Mouse (Mus musculus) cerebellum, postnatal 4 days (tissue): ENCODE results near the gene Olfr1339.

Experiments used
- DNase-seq, 2 experiments: peaks; one replicate each; pipeline ENCODE4 v3.0.0; 2022; ENCODE audit warnings: low spot score in 2 of 2, mixed read lengths in 1 of 2

Olfr1339 gene

DNA sequence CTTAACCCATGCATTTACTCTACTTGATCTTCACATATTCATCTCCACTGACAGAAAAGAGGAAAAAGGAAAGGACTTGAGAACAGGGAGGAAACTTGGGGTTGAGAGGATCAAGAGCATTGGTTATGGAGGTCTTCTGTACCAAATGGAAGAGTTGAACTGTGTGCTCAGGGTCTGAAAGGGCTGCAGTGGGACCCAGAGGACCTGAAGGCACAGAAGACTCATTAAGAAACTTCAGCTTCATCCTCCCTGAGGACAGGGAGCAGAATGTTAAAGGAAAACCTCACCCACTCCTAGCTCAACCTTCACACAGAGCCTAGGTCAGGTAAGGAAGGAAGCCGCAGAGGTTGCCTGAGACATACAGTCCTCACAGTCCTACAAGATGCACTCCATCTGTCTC lies at the start of gene Olfr1339:
TSS of gene Olfr1339 (plus strand) at position 301 of the 400 bp plus-strand sequence.
- no peak for DNase-seq

DNA sequence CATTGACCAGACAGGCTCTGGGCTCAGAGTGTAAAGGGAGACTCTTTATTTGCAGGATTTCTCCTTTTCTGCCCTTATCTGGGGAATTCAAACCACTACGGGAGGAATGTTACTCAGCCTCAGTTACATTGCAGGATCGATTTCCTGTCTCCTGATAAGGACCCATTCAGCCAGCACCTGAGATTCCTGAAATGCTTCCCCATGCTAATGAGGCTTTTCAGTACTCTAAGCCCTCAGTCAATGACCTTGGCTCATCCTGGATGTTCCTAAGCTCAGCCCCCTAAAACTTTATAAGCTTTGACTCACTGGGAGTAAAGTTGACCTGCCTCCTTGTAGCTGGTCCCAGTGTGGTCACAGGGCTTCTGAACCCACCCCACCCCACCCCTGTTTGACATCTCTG lies 44.9 kb upstream of the Olfr1339 start:
- no peak for DNase-seq

DNA sequence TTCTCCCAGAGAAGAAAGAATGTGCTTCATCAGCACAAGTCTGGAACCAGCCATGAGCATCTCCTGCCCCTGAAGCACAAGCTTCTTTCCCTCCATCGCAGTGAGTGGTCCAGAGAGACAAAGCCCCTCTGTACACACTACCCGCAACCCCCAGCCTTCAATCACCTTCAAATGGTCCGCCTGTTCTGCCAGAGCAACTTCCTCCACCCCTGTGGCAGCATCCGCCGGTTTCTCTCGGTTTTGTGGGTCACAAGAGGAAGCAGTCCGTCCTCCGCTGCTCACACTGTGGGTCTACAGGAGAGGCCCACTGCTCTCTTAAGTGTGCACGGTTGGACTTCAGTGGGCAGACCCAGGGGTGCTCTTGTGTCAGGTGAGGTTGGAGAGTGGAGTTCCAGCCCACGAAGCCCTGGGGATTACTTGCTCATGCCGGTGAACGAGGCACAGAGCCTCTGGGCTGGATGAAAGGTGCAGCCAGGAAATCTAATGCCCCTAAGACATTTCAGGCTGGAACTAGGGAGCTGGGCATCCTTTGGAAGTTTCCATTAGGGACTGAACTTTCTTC lies 39.5 kb upstream of the Olfr1339 start, which contains the start of gene Olfr1342:
TSS of gene Olfr1342 (minus strand) at position 345 of the 562 bp plus-strand sequence.
- no peak for DNase-seq

DNA sequence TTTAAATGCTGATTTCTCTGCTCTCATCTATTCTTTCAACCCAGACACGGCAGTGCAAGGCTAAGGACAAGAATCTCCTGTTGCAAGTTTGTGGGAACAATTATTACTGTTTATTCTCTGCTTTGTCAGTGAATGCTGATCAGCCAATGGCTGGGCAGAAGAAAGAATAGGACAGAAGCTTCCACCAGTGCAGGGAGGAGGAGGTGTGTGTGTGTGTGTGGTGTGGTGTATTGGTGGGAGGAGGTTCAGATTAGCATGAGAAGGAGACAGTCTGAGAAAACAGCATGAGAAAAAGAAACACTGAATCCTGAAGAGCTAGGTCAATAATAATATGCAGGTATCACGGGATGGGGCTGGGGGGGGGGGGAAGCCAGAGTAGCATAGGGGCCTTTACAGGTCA lies 38.2 kb upstream of the Olfr1339 start:
- DNase-seq: no peak

DNA sequence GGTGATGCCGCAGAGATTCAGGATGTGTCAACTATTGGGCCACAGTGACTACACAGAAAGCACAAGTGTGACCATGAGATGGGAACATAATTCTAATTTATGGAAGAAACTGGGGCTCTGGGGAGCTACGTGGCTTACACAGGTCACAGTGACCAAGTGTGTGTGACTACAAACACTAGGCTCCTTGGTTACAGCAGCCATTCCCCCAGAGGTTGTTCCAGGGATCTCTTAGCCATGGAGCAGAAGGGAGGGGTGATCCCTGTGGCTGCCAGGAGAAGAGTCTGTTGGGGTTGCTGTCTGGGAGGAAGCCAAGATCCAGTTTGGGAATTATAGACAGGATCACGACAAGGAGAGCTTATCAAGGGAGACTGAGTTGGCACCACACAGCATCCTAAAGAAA lies 28.8 kb upstream of the Olfr1339 start, which contains the start of gene Olfr1341:
TSS of gene Olfr1341 (plus strand) at position 301 of the 400 bp plus-strand sequence.
- DNase-seq: no peak

DNA sequence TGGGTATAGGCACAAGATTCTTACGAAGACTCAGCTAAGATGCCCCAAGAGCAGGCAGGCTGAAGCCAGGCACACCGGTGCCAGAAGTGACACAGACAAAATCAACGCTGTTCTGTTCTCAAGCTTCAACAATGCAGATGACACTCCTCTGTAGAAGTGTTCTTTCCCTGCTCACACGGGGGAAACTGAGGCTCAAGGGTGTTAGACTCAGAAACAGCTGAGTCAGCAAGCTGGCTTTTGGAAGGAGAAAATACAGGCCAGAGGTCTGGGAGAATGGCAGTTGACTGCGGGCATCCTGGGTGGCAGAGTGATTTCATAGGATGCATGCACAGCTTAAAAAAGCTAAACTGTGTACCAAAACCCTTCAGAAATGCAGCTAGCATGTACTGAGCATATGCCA lies 23.9 kb upstream of the Olfr1339 start:
- DNase-seq: no peak

DNA sequence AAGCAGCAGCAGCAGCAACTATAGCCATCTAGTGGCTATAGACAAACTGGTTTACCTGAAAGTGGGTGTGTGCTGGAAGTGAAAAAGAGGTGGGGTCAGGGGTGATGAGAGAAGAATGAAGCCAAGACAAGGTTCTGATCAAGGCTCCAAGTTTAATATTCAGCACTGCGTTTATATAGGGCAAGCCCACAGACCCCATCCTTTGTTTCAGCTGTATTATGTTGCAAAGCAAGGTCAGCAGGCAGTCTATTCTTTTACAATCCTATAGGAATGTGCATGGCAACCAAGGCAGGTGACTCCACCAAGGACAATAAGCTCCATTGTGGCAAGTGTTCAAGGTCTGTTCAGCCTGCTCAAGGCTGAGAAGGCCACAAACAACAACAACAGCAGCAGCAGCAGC lies 20.3 kb upstream of the Olfr1339 start:
- DNase-seq: no peak

DNA sequence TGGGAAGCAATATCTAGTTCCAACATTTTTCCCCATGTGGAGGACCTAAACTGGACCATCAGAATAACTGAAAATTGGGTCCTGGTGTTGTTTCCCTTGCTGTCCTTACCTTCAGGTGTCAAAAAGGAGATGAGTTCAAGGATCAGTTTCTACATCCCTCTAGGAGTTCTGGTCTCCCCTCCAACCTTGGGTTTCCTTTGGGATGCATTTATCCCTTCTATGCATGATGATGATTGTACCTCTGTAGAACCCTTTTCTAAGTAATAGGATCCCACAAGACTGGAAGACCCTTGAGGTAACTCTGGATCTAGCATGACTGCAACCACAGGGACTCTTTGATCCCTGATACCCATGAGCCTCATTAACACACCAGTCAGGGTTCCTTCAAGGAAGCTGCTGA lies 12.1 kb upstream of the Olfr1339 start, which contains the start of gene Olfr1340:
TSS of gene Olfr1340 (plus strand) at position 301 of the 400 bp plus-strand sequence.
- no peak for DNase-seq

DNA sequence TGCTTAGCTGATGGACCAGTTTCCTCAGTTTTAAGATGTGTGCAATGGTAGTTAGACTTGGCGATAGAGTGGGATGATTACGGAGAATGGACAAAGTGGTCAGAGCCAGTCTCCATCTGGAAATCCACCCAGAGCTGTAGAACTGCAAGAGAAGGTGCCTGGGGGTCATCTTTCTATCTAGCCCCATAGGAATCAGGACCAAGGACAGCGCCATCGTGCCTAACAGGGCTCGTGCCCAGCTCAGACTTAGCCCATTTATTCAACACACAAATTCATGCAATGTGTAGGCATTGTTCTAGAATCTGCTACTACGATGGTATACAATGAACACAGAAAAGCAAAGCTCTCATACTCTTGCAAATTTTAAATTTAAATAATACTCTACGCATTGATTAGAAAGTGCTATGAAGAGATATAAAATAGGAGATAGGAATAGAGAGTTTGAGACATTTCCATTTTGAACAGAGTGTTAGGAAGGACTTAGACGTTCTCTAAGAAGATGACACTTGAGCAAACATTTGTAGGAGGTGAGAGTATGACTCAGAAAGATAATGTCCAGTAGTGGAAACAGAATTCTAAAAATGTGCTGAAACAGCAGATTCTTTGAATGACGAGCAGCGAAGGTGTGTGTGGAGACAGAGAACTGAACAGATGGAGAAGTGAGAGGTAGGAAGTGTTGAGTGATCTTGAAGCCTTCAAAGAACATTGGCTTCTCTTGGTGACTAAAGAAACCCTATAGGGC lies 10.1 kb upstream of the Olfr1339 start:
- no peak for DNase-seq

DNA sequence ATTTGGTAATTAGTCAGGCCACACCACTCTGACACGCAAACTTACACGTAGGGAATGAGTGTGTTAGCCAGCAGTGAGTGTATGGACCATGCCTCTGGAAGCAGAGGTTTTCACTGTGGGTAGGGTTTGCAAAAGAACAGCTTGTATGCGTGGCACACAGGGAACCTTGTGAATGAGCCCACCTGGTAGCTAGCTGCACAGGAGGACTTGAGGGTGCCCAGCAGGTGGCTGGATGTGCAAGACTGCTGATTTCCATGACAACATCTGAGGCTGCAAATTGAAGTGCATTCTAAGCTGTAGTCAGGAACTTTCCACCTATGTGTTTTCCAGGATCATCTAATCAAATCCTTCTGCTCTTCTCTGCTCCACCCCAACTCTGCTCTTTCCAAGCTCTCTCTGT lies 7.6 kb downstream of the Olfr1339 start:
- DNase-seq: no peak

DNA sequence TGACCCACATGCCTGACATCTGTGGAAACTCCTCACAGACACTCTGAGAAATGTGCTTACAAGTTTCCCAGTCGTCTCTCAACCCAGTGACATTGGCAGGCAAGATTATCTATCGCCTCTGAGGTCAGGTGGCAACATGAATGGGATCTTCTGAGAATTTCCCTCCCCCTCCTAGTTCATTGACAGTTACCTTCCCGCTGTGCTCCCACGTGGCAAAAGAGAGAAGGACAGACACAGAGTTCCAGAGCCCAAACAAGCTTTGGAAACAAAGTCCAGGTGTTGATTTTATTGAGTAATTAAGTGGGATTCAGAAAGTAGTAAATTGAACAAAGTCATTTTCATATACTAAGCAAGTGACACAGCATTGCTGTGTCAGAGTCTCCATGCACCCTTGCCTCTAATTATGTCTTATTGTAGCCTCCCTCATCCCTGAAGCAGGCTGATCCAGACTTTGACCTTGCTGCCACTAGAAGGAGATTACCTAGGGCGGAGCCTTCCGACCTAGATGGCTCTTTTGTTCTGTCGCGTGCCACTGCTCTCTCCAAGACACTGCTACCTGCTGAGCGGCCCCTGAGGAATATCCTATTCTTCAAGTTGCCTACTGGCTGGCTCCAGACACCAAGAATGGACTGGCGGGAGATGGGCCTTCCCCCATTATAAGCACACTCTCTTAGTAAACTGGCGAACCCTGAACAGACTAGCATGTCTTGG lies 9.2 kb downstream of the Olfr1339 start:
- DNase-seq: no peak

DNA sequence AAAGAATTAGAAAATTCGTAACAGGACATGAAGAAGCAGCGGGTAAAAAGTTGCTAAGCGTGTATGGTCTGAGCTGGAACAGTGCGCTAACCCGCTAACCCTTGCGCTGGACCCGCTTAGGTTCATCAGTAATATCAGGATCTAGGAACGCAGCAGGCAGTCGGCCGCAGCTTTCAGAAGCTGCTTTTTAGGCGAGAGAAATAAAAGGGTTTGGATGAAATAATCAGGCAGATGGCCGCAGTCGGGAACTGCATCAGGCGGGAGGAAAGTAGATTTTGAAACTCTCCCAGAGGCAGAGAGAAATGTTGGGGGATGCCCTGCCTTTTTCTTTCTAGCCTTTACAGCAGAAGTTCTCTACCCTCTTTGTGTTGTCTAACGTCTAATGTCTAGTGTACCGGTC lies 9.9 kb downstream of the Olfr1339 start:
- DNase-seq: no peak

DNA sequence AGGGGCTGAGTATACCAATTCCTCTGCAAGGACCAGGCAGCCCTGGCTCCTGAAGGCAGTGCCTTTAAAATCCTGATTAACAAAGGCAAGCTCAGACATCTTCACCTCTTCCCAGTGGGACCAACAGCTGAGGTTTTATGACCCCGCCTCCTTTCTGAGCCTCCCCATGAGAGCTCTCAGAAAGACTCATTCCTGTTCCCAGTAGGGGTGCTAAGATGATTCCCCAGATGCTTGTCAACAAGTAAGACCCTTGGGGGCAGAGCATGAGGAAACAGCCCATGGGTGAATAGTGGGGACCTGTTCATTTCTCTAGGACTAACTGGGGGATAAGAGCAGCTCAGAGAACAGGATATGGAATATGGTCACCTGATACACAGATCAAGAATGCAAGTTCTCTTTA lies 26.7 kb downstream of the Olfr1339 start, which contains the start of gene Olfr1338:
TSS of gene Olfr1338 (minus strand) at position 101 of the 400 bp plus-strand sequence.
- no peak for DNase-seq

DNA sequence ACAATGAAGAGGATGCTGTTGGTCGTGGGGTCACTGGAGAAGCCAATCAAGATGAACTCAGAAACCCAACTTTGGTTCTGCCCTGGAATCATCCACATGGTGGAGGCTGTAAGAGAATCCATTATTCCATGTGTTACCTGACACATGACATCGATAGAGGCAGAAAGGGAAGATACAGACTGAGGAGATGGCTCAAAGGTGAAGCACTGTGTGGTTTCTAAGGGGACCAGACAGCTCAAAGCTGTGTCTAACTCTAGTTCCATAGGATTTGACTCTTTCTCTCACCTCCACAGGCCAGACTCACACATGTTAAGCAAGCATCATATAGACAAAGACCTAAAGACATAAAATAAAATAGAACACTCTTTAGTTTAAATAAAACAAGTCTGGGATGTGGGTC lies 50.5 kb downstream of the Olfr1339 start, which contains the start of gene Olfr1337:
TSS of gene Olfr1337 (minus strand) at position 101 of the 400 bp plus-strand sequence.
- no peak for DNase-seq
